Mouse (Mus musculus) hindbrain, embryonic 12.5 days (tissue): ENCODE measurements around the gene Hydin. TPM values are rescaled to one million over a fixed set of nuclear protein-coding genes. Genes with fewer than 3 reads are reported as not detected.

Experiments
- ATAC-seq: fragments of 200-750 bp; cut with Nextera tagmentation; 2 replicates; pipeline ENCODE4 v1.8.0; 2017; ENCODE audit warnings: moderate TSS enrichment; ENCODE audit not compliant: low FRiP score
- H3K27ac ChIP-seq: fragments of 300-500 bp; sonication (generic); 2 replicates; pipeline ENCODE4 v1.5.1; 2016; ENCODE audit warnings: mild to moderate bottlenecking
- H3K27me3 ChIP-seq: fragments of 300-500 bp; sonication (generic); 2 replicates; pipeline ENCODE4 v1.6.1; 2016; ENCODE audit warnings: mild to moderate bottlenecking
- H3K36me3 ChIP-seq: fragments of 300-500 bp; sonication (generic); 2 replicates; pipeline ENCODE4 v1.6.1; 2016; ENCODE audit warnings: mild to moderate bottlenecking
- H3K4me1 ChIP-seq: fragments of 300-500 bp; sonication (generic); 2 replicates; pipeline ENCODE4 v1.6.1; 2016
- H3K4me2 ChIP-seq: fragments of 300-500 bp; sonication (generic); replicated peaks from 2 replicates; pipeline ENCODE4 v1.6.1; 2016; ENCODE audit warnings: mild to moderate bottlenecking
- H3K4me3 ChIP-seq: fragments of 300-500 bp; sonication (generic); 2 replicates; pipeline ENCODE4 v1.5.1; 2016; ENCODE audit warnings: mild to moderate bottlenecking
- H3K9ac ChIP-seq: fragments of 300-500 bp; sonication (generic); 2 replicates; pipeline ENCODE4 v1.6.1; 2016; ENCODE audit warnings: mild to moderate bottlenecking, moderate library complexity
- H3K9me3 ChIP-seq: fragments of 300-500 bp; sonication (generic); replicated peaks from 2 replicates; pipeline ENCODE4 v1.6.1; 2016; ENCODE audit warnings: mild to moderate bottlenecking
- WGBS: fragments of 180-500 bp; shearing (Covaris S2); methylation state at CpG from one replicate; pipeline ENCODE4 v1.1.7; 2016; 5-methylcytosine and 5-hydroxymethylcytosine counted together
- polyA plus RNA-seq: library from polyadenylated mRNA; unstranded; fragments of >200 nt; fragmentation: Nextera tagmentation; extraction: Ambion mirVana; gene quantifications from 2 replicates; pipeline ENCODE4 v1.2.1, GENCODE M21; 2016

Hydin gene
- polyA plus RNA-seq, 1 experiment from 2014 or later = 0.30 TPM

- Histone ChIP-seq H3K27me3 (no peaks in the 10 kb centered on the region), H3K4me3 (no peak overlapping the region), H3K9me3 (no peaks in the 10 kb centered on the region), H3K4me2 (no peak overlapping the region), H3K36me3 (no peaks in the 10 kb centered on the region), H3K9ac (no peak overlapping the region), H3K4me1 (no peaks in the 10 kb centered on the region), H3K27ac (no peak overlapping the region)
- no peak for ATAC-seq
- WGBS = 88% methylated on average over 3 of the region's 3 CpGs
Measured at GRCm38 (mm10) chr8:110404516-110404915, 137.7 kb downstream of the Hydin start.

- 63% methylated on average over 4 of the region's 4 CpGs for WGBS
- no peaks in the 10 kb centered on the region for H3K27me3 ChIP-seq
- no peak overlapping the region for H3K27ac ChIP-seq
- H3K9ac ChIP-seq = no peak overlapping the region
- H3K36me3 ChIP-seq = no peaks in the 10 kb centered on the region
- no peaks in the 10 kb centered on the region for H3K4me1 ChIP-seq
- no peak for ATAC-seq
- H3K9me3 ChIP-seq = no peaks in the 10 kb centered on the region
- H3K4me3 ChIP-seq = no peak overlapping the region
- H3K4me2 ChIP-seq = no peak overlapping the region
Measured at GRCm38 (mm10) chr8:110415121-110415520, 148.3 kb downstream of the Hydin start.

- H3K9ac ChIP-seq = no peak overlapping the region
- WGBS = 87% methylated on average over 3 of the region's 3 CpGs
Measured at GRCm38 (mm10) chr8:110416931-110417330, 150.2 kb downstream of the Hydin start.

DNA sequence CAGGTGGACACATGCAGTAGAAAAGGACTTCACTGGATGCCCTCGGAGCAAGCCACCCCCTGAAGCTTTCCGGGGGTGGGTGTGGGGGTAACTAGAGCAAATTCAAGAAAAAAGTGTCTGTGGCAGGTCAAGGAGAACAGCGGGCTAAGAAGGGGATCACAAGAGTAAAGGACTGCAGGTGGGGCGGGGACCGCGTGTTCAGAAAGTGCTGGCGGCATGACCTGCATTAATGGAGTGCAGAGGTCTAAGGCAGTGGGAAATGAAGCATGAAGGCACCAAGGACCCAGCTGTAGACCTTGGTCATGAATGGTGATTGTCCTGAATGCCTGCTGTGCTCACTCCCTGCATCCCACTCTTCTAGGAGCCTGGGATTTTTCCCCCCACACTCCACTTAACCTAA is 151.0 kb downstream of the Hydin start:
- no peaks in the 10 kb centered on the region for H3K36me3 ChIP-seq
- ATAC-seq = no peak
- no peak overlapping the region for H3K27ac ChIP-seq
- H3K9ac ChIP-seq = no peak overlapping the region
- H3K4me3 ChIP-seq = no peak overlapping the region
- 82% methylated on average over 7 of the region's 7 CpGs for WGBS
- H3K4me1 ChIP-seq = no peaks in the 10 kb centered on the region
- no peaks in the 10 kb centered on the region for H3K27me3 ChIP-seq
- no peak overlapping the region for H3K4me2 ChIP-seq
- H3K9me3 ChIP-seq = no peaks in the 10 kb centered on the region

More at GRCm38 (mm10) chr8:110416931-110417330, 150.2 kb downstream of the Hydin start:
- Histone ChIP-seq H3K9me3 (no peaks in the 10 kb centered on the region), H3K4me1 (no peaks in the 10 kb centered on the region), H3K27ac (no peak overlapping the region), H3K36me3 (no peaks in the 10 kb centered on the region), H3K4me2 (no peak overlapping the region), H3K27me3 (no peaks in the 10 kb centered on the region), H3K4me3 (no peak overlapping the region)
- ATAC-seq = no peak

- Histone ChIP-seq H3K4me2 (no peak overlapping the region), H3K9me3 (no peaks in the 10 kb centered on the region), H3K4me3 (no peak overlapping the region), H3K27me3 (no peaks in the 10 kb centered on the region), H3K36me3 (no peaks in the 10 kb centered on the region), H3K9ac (no peak overlapping the region), H3K27ac (no peak overlapping the region), H3K4me1 (no peaks in the 10 kb centered on the region)
- no peak for ATAC-seq
- 93% methylated on average over 5 of the region's 5 CpGs for WGBS
Measured at GRCm38 (mm10) chr8:110419711-110420110, 152.9 kb downstream of the Hydin start.

DNA sequence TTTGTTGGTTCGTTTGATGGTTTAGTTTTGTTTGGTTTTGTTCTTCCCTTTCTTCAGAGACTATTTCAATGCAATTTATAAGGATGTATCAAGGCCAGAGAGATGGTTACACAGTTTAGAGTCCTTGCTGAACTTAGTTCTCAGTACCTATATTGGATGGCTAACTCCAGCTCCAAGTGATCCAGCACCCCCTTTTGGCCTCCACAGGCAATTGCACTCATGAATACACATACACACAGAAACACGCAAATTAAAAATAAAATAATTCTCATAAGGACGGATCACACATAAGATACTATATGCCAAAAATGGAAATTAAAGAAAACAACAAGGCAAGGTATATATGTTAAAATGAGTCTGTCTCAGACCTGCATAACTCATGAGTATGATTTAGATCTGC is 153.4 kb downstream of the Hydin start:
- WGBS = 89% methylated on average over 3 of the region's 3 CpGs
- H3K4me3 ChIP-seq = no peak overlapping the region
- no peaks in the 10 kb centered on the region for H3K27me3 ChIP-seq

DNA sequence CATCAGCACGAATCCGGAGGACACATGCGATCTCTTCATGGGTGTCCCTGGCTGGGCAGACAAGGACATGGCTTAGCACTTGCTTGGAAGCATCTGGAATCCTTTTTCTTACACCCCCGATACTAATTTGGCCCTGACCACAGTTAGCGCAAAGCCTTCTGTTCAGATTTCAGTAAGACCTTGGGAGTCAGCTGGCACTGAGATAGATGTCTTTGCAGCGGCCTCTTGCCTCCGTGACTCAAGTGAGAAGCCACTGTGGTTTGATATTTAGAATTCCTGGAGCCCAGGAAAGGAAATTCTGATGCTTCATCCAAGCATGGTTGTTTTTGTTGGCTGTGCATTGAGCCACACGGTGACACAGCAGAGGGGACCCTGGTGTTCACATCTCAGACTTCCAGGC is 157.4 kb downstream of the Hydin start:
- no peak for ATAC-seq
- H3K4me3 ChIP-seq = no peak overlapping the region
- H3K36me3 ChIP-seq = no peaks in the 10 kb centered on the region
- H3K4me2 ChIP-seq = no peak overlapping the region
- no peaks in the 10 kb centered on the region for H3K4me1 ChIP-seq
- H3K9ac ChIP-seq = no peak overlapping the region
- 88% methylated on average over 8 of the region's 8 CpGs for WGBS
- no peaks in the 10 kb centered on the region for H3K27me3 ChIP-seq
- no peak overlapping the region for H3K27ac ChIP-seq
- H3K9me3 ChIP-seq = no peaks in the 10 kb centered on the region

More for the DNA sequence above, 153.4 kb downstream of the Hydin start:
- Histone ChIP-seq H3K9ac (no peak overlapping the region), H3K4me2 (no peak overlapping the region), H3K9me3 (no peaks in the 10 kb centered on the region), H3K4me1 (no peaks in the 10 kb centered on the region), H3K36me3 (no peaks in the 10 kb centered on the region), H3K27ac (no peak overlapping the region)
- ATAC-seq = no peak

DNA sequence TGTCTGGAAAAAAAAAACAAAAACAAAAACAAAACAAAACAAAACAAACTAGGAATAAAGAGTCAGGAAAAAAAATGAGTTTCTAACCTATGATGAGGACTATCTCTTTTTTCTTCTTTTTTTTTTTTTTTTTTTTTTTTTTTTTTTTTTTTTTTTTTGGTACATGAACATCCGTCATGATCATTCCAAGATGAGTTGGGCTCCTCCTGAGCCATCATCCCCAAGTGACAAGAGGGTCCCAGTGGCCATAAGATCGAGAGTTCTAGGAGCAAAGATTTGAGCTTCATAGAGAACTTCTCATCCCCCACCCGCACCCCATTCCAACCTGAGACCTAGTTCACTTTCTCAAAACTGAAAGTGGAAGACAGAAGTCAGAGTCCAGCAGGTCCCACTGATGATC is 164.6 kb downstream of the Hydin start:
- no peak overlapping the region for H3K9ac ChIP-seq
- H3K27ac ChIP-seq = no peak overlapping the region
- no peak overlapping the region for H3K4me3 ChIP-seq
- no peak for ATAC-seq
- H3K9me3 ChIP-seq = no peaks in the 10 kb centered on the region
- 94% methylated on average over 3 of the region's 3 CpGs for WGBS
- no peaks in the 10 kb centered on the region for H3K36me3 ChIP-seq
- no peaks in the 10 kb centered on the region for H3K27me3 ChIP-seq
- H3K4me2 ChIP-seq = no peak overlapping the region
- no peaks in the 10 kb centered on the region for H3K4me1 ChIP-seq

- H3K9me3 ChIP-seq = no peaks in the 10 kb centered on the region
- no peak overlapping the region for H3K4me2 ChIP-seq
- 77% methylated on average over 4 of the region's 4 CpGs for WGBS
- H3K27me3 ChIP-seq = no peaks in the 10 kb centered on the region
- H3K9ac ChIP-seq = no peak overlapping the region
- no peak for ATAC-seq
- no peak overlapping the region for H3K4me3 ChIP-seq
- no peaks in the 10 kb centered on the region for H3K36me3 ChIP-seq
- H3K4me1 ChIP-seq = peaks cover 2% of the 10 kb centered on the region; the same call in 1 of the 2 replicates
- no peak overlapping the region for H3K27ac ChIP-seq
Measured at GRCm38 (mm10) chr8:110440528-110440927, 173.8 kb downstream of the Hydin start.

- no peak overlapping the region for H3K4me2 ChIP-seq
- no peak for ATAC-seq
- H3K36me3 ChIP-seq = no peaks in the 10 kb centered on the region
- no peak overlapping the region for H3K27ac ChIP-seq
- H3K9me3 ChIP-seq = no peaks in the 10 kb centered on the region
- WGBS = 83% methylated on average over 2 of the region's 2 CpGs
- H3K4me3 ChIP-seq = no peak overlapping the region
- no peak overlapping the region for H3K9ac ChIP-seq
- peaks cover 2% of the 10 kb centered on the region; the same call in 1 of the 2 replicates for H3K4me1 ChIP-seq
- no peaks in the 10 kb centered on the region for H3K27me3 ChIP-seq
Measured at GRCm38 (mm10) chr8:110444276-110444675, 177.5 kb downstream of the Hydin start.

GRCm38 (mm10) chr8:110450463-110450862 is 183.7 kb downstream of the Hydin start:
- WGBS = 88% methylated on average over 6 of the region's 6 CpGs
- H3K4me2 ChIP-seq = no peak overlapping the region
- no peaks in the 10 kb centered on the region for H3K9me3 ChIP-seq
- no peaks in the 10 kb centered on the region for H3K4me1 ChIP-seq
- no peak for ATAC-seq
- no peak overlapping the region for H3K4me3 ChIP-seq
- no peaks in the 10 kb centered on the region for H3K27me3 ChIP-seq
- H3K27ac ChIP-seq = no peak overlapping the region
- H3K9ac ChIP-seq = no peak overlapping the region
- H3K36me3 ChIP-seq = no peaks in the 10 kb centered on the region

- H3K4me3 ChIP-seq = no peak overlapping the region
- no peaks in the 10 kb centered on the region for H3K4me1 ChIP-seq
- no peaks in the 10 kb centered on the region for H3K36me3 ChIP-seq
- no peak overlapping the region for H3K9ac ChIP-seq
- no peak for ATAC-seq
- WGBS = 83% methylated on average over 4 of the region's 4 CpGs
- H3K27me3 ChIP-seq = no peaks in the 10 kb centered on the region
- no peak overlapping the region for H3K4me2 ChIP-seq
- H3K9me3 ChIP-seq = no peaks in the 10 kb centered on the region
- H3K27ac ChIP-seq = no peak overlapping the region
Measured at GRCm38 (mm10) chr8:110454466-110454865, 187.7 kb downstream of the Hydin start.

GRCm38 (mm10) chr8:110457424-110457823 is 190.6 kb downstream of the Hydin start:
- no peaks in the 10 kb centered on the region for H3K36me3 ChIP-seq
- H3K4me1 ChIP-seq = no peaks in the 10 kb centered on the region
- no peaks in the 10 kb centered on the region for H3K27me3 ChIP-seq
- no peak for ATAC-seq
- no peak overlapping the region for H3K4me3 ChIP-seq
- H3K27ac ChIP-seq = no peak overlapping the region
- no peak overlapping the region for H3K9ac ChIP-seq
- H3K9me3 ChIP-seq = no peaks in the 10 kb centered on the region
- WGBS = 83% methylated on average over 4 of the region's 4 CpGs
- no peak overlapping the region for H3K4me2 ChIP-seq
